Mouse (Mus musculus): ENCODE results near the gene Gm20388. TPM values are rescaled to one million over a fixed set of nuclear protein-coding genes. Genes with fewer than 3 reads are reported as not detected.

The Gm20388 gene
- polyA plus RNA-seq, 1 experiment from 2014 or later, result not detected

GRCm38 (mm10) chr8:121806126-121806525 lies 1895.5 kb downstream of the Gm20388 start:
- no peak for ATAC-seq (ENCODE audit: insufficient number of reproducible peaks, insufficient read depth, low FRiP score, low TSS enrichment)
- H3K9me3 ChIP-seq, result no peaks in the 10 kb centered on the region
- no peak overlapping the region for H3K27ac ChIP-seq
- peaks cover 49% of the 10 kb centered on the region for H3K36me3 ChIP-seq
- no peak overlapping the region for H3K4me3 ChIP-seq
- H3K4me1 ChIP-seq, result no peaks in the 10 kb centered on the region
- H3K4me2 ChIP-seq (replicated peaks), result no peak overlapping the region
- WGBS, result 85% methylated on average over 13 of the region's 13 CpGs
- H3K9ac ChIP-seq, result no peak overlapping the region
- no peaks in the 10 kb centered on the region for H3K27me3 ChIP-seq

- Histone ChIP-seq H3K27ac (no peak overlapping the region), H3K4me3 (no peak overlapping the region), H3K27me3 (no peaks in the 10 kb centered on the region), H3K9me3 (no peaks in the 10 kb centered on the region), H3K36me3 (peaks cover 53% of the 10 kb centered on the region), H3K4me2 (replicated peaks) (no peak overlapping the region), H3K4me1 (no peaks in the 10 kb centered on the region), H3K9ac (no peak overlapping the region)
- WGBS, result 75% methylated on average over 11 of the region's 11 CpGs
- no peak for ATAC-seq (ENCODE audit: insufficient number of reproducible peaks, insufficient read depth, low FRiP score, low TSS enrichment)
Observed at GRCm38 (mm10) chr8:121808032-121808431, 1897.4 kb downstream of the Gm20388 start.

GRCm38 (mm10) chr8:121809524-121810155 lies 1899.0 kb downstream of the Gm20388 start:
- ATAC-seq (ENCODE audit: insufficient number of reproducible peaks, insufficient read depth, low FRiP score, low TSS enrichment), result no peak
- H3K36me3 ChIP-seq, result peaks cover 58% of the 10 kb centered on the region
- no peaks in the 10 kb centered on the region for H3K27me3 ChIP-seq
- H3K27ac ChIP-seq, result no peak overlapping the region
- no peaks in the 10 kb centered on the region for H3K9me3 ChIP-seq
- no peaks in the 10 kb centered on the region for H3K4me1 ChIP-seq
- no peak overlapping the region for H3K4me2 ChIP-seq (replicated peaks)
- H3K4me3 ChIP-seq, result no peak overlapping the region
- H3K9ac ChIP-seq, result no peak overlapping the region
- WGBS, result 90% methylated on average over 11 of the region's 11 CpGs

GRCm38 (mm10) chr8:121811502-121811901 lies 1900.9 kb downstream of the Gm20388 start:
- H3K27me3 ChIP-seq, result no peaks in the 10 kb centered on the region
- H3K27ac ChIP-seq, result no peak overlapping the region
- no peak for ATAC-seq (ENCODE audit: insufficient number of reproducible peaks, insufficient read depth, low FRiP score, low TSS enrichment)
- H3K9me3 ChIP-seq, result no peaks in the 10 kb centered on the region
- H3K4me2 ChIP-seq (replicated peaks), result no peak overlapping the region
- WGBS, result 89% methylated on average over 3 of the region's 3 CpGs
- no peaks in the 10 kb centered on the region for H3K4me1 ChIP-seq
- no peak overlapping the region for H3K9ac ChIP-seq
- H3K36me3 ChIP-seq, result peaks cover 58% of the 10 kb centered on the region
- H3K4me3 ChIP-seq, result no peak overlapping the region

GRCm38 (mm10) chr8:121811931-121812570 lies 1901.4 kb downstream of the Gm20388 start:
- Histone ChIP-seq H3K4me1 (no peaks in the 10 kb centered on the region), H3K4me2 (replicated peaks) (no peak overlapping the region), H3K36me3 (peaks cover 58% of the 10 kb centered on the region), H3K9me3 (no peaks in the 10 kb centered on the region), H3K9ac (no peak overlapping the region), H3K27me3 (no peaks in the 10 kb centered on the region), H3K4me3 (no peak overlapping the region), H3K27ac (no peak overlapping the region)
- 93% methylated on average over 12 of the region's 12 CpGs for WGBS
- no peak for ATAC-seq (ENCODE audit: insufficient number of reproducible peaks, insufficient read depth, low FRiP score, low TSS enrichment)

GRCm38 (mm10) chr8:121818226-121818625 lies 1907.6 kb downstream of the Gm20388 start:
- ATAC-seq (ENCODE audit: insufficient number of reproducible peaks, insufficient read depth, low FRiP score, low TSS enrichment), result no peak
- H3K36me3 ChIP-seq, result peaks cover 60% of the 10 kb centered on the region
- H3K9me3 ChIP-seq, result no peaks in the 10 kb centered on the region
- no peaks in the 10 kb centered on the region for H3K27me3 ChIP-seq
- no peaks in the 10 kb centered on the region for H3K4me1 ChIP-seq
- 87% methylated on average over 7 of the region's 7 CpGs for WGBS
- H3K27ac ChIP-seq, result no peak overlapping the region
- no peak overlapping the region for H3K4me2 ChIP-seq (replicated peaks)
- H3K4me3 ChIP-seq, result no peak overlapping the region
- no peak overlapping the region for H3K9ac ChIP-seq

- peaks cover 39% of the 10 kb centered on the region; the same call in 1 of the 2 replicates for H3K36me3 ChIP-seq
- no peak overlapping the region for H3K4me2 ChIP-seq (replicated peaks)
- no peak overlapping the region for H3K27ac ChIP-seq
- no peaks in the 10 kb centered on the region for H3K9me3 ChIP-seq
- 89% methylated on average over 6 of the region's 6 CpGs for WGBS
- H3K4me3 ChIP-seq, result no peak overlapping the region
- H3K4me1 ChIP-seq, result no peaks in the 10 kb centered on the region
- H3K27me3 ChIP-seq, result no peaks in the 10 kb centered on the region
- no peak for ATAC-seq (ENCODE audit: insufficient number of reproducible peaks, insufficient read depth, low FRiP score, low TSS enrichment)
- H3K9ac ChIP-seq, result no peak overlapping the region
Observed at GRCm38 (mm10) chr8:121820840-121821239, 1910.2 kb downstream of the Gm20388 start.

- Histone ChIP-seq H3K4me1 (no peaks in the 10 kb centered on the region), H3K36me3 (peaks cover 36% of the 10 kb centered on the region; the same call in 1 of the 2 replicates), H3K27ac (no peak overlapping the region), H3K9me3 (no peaks in the 10 kb centered on the region), H3K4me2 (replicated peaks) (no peak overlapping the region), H3K9ac (no peak overlapping the region), H3K4me3 (no peak overlapping the region), H3K27me3 (no peaks in the 10 kb centered on the region)
- no peak for ATAC-seq (ENCODE audit: insufficient number of reproducible peaks, insufficient read depth, low FRiP score, low TSS enrichment)
- WGBS, result 90% methylated on average over 11 of the region's 11 CpGs
Observed at GRCm38 (mm10) chr8:121821320-121821719, 1910.7 kb downstream of the Gm20388 start.

GRCm38 (mm10) chr8:121821770-121822169 lies 1911.1 kb downstream of the Gm20388 start:
- no peak overlapping the region for H3K4me2 ChIP-seq (replicated peaks)
- no peaks in the 10 kb centered on the region for H3K4me1 ChIP-seq
- H3K27me3 ChIP-seq, result no peaks in the 10 kb centered on the region
- H3K4me3 ChIP-seq, result no peak overlapping the region
- H3K9ac ChIP-seq, result no peak overlapping the region
- H3K9me3 ChIP-seq, result no peaks in the 10 kb centered on the region
- H3K36me3 ChIP-seq, result peaks cover 31% of the 10 kb centered on the region; the same call in 1 of the 2 replicates
- no peak for ATAC-seq (ENCODE audit: insufficient number of reproducible peaks, insufficient read depth, low FRiP score, low TSS enrichment)
- H3K27ac ChIP-seq, result no peak overlapping the region
- 90% methylated on average over 9 of the region's 9 CpGs for WGBS

GRCm38 (mm10) chr8:121827726-121828125 lies 1917.1 kb downstream of the Gm20388 start:
- no peak overlapping the region for H3K9ac ChIP-seq
- no peaks in the 10 kb centered on the region for H3K36me3 ChIP-seq
- H3K4me2 ChIP-seq (replicated peaks), result peak overlapping the region; percentile 73; the same call in 1 of the 2 replicates
- no peak overlapping the region for H3K27ac ChIP-seq
- ATAC-seq (ENCODE audit: insufficient number of reproducible peaks, insufficient read depth, low FRiP score, low TSS enrichment), result no peak
- no peaks in the 10 kb centered on the region for H3K27me3 ChIP-seq
- H3K4me3 ChIP-seq, result no peak overlapping the region
- peaks cover 14% of the 10 kb centered on the region for H3K4me1 ChIP-seq
- no peaks in the 10 kb centered on the region for H3K9me3 ChIP-seq
- WGBS, result 92% methylated on average over 5 of the region's 5 CpGs

GRCm38 (mm10) chr8:121828376-121829023 lies 1917.9 kb downstream of the Gm20388 start:
- H3K27ac ChIP-seq, result no peak overlapping the region
- ATAC-seq (ENCODE audit: insufficient number of reproducible peaks, insufficient read depth, low FRiP score, low TSS enrichment), result no peak

More at GRCm38 (mm10) chr8:121828376-121829023, 1917.9 kb downstream of the Gm20388 start:
- Histone ChIP-seq H3K27me3 (no peaks in the 10 kb centered on the region), H3K36me3 (no peaks in the 10 kb centered on the region), H3K4me2 (replicated peaks) (peak overlapping the region; percentile 73), H3K9me3 (no peaks in the 10 kb centered on the region), H3K9ac (peak overlapping the region; percentile 87), H3K4me3 (peak overlapping the region; percentile 97), H3K4me1 (peaks cover 14% of the 10 kb centered on the region)
- WGBS, result 32% methylated on average over 10 of the region's 10 CpGs
